Mouse (Mus musculus) embryonic facial prominence, embryonic 12.5 days (tissue): Measurements from ENCODE around the gene Ubqln1. TPM values are rescaled to one million over a fixed set of nuclear protein-coding genes. Genes with fewer than 3 reads are reported as not detected.

Experiments used
- ATAC-seq: fragments of 200-750 bp; cut with Nextera tagmentation; 2 replicates; pipeline ENCODE4 v1.8.0; 2017; ENCODE audit not compliant: insufficient number of reproducible peaks, insufficient read depth, low FRiP score, low TSS enrichment
- H3K27ac ChIP-seq: fragments of 300-500 bp; sonication (generic); 2 replicates; pipeline ENCODE4 v1.5.1; 2016; ENCODE audit warnings: mild to moderate bottlenecking
- H3K27me3 ChIP-seq: fragments of 300-500 bp; sonication (generic); 2 replicates; pipeline ENCODE4 v1.6.1; 2016; ENCODE audit warnings: mild to moderate bottlenecking, moderate library complexity
- H3K36me3 ChIP-seq: fragments of 300-500 bp; sonication (generic); 2 replicates; pipeline ENCODE4 v1.6.1; 2016; ENCODE audit warnings: mild to moderate bottlenecking
- H3K4me1 ChIP-seq: fragments of 300-500 bp; sonication (generic); 2 replicates; pipeline ENCODE4 v1.6.1; 2016
- H3K4me2 ChIP-seq: fragments of 300-500 bp; sonication (generic); replicated peaks from 2 replicates; pipeline ENCODE4 v1.6.1; 2016; ENCODE audit warnings: mild to moderate bottlenecking, moderate library complexity
- H3K4me3 ChIP-seq: fragments of 300-500 bp; sonication (generic); 2 replicates; pipeline ENCODE4 v1.5.1; 2016; ENCODE audit warnings: mild to moderate bottlenecking
- H3K9ac ChIP-seq: fragments of 300-500 bp; sonication (generic); 2 replicates; pipeline ENCODE4 v1.6.1; 2016; ENCODE audit warnings: mild to moderate bottlenecking, moderate library complexity
- H3K9me3 ChIP-seq: fragments of 300-500 bp; sonication (generic); 2 replicates; pipeline ENCODE4 v1.6.1; 2016; ENCODE audit warnings: mild to moderate bottlenecking, moderate library complexity
- WGBS: fragments of 180-500 bp; shearing (Covaris S2); methylation state at CpG from one replicate; pipeline ENCODE4 v1.1.7; 2016; 5-methylcytosine and 5-hydroxymethylcytosine counted together
- polyA plus RNA-seq: library from polyadenylated mRNA; unstranded; fragments of >200 nt; fragmentation: Nextera tagmentation; extraction: Ambion mirVana; gene quantifications from 2 replicates; pipeline ENCODE4 v1.2.1, GENCODE M21; 2016

Ubqln1 gene
- polyA plus RNA-seq, 1 experiment from 2014 or later: 132 TPM

DNA sequence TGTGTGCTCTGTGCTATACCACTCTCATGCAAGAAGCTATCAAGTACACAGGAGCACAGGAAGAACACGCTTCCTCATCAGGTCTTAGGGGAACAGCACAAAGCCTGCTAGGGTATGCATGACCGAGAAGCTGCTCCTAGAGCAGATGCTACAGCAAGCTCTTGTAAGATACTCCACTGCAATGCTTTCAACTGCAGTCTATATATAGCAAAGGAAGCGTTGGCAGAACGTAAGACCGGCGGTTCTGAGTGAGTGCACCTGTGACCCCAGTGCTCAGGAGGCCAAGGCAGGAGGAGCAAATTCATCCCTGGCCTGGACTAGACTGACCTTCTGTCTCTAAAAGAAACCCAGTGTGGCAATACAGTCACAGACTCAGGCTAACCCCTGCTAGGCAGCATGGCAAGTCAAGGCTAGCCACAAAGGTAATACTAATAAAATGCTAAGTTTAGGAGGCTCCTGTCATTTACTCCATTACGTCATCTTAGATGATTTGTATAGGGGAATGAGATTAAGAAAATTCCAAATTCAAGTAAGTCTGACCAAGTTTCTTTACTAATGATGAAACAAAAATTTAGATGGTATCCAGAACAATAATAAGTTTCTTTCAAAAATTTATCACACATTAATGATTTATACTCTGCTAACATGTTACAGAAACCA, 17.3 kb downstream of the Ubqln1 start:
- Histone ChIP-seq H3K4me3 (no peak overlapping the region), H3K36me3 (peaks cover 24% of the 10 kb centered on the region), H3K4me1 (0 out of 2 replicates have a peak, but pooled peaks cover 8% of the 10 kb centered on the region), H3K4me2 (no peak overlapping the region), H3K27me3 (no peaks in the 10 kb centered on the region), H3K9me3 (no peaks in the 10 kb centered on the region), H3K27ac (no peak overlapping the region), H3K9ac (no peak overlapping the region)
- ATAC-seq: no peak
- WGBS: 90% methylated on average over 7 of the region's 7 CpGs

DNA sequence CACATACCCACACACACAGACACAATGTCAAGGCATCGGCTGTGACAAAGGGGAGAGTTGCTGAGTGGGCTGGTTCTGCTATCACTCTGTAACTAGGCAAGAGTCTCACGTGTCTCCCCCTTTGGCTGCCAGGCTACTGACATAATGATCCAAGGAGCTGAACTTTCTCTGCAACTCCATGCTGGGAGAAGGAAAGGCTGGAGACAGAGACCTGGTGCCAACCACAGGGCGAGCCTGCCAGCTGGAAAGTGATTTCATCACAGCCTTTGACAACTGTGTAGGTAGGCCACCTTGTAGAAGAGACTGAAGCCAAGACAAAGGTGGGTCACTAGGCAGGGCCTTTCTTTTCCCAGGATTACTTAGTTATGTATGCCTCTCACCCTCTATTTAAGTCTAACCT, 18.2 kb downstream of the Ubqln1 start:
- Histone ChIP-seq H3K27ac (no peak overlapping the region), H3K9ac (no peak overlapping the region), H3K9me3 (no peaks in the 10 kb centered on the region), H3K4me1 (0 out of 2 replicates have a peak, but pooled peaks cover 8% of the 10 kb centered on the region), H3K4me2 (no peak overlapping the region), H3K36me3 (peaks cover 30% of the 10 kb centered on the region), H3K4me3 (no peak overlapping the region), H3K27me3 (no peaks in the 10 kb centered on the region)
- WGBS: 86% methylated on average over 3 of the region's 3 CpGs
- ATAC-seq: no peak

DNA sequence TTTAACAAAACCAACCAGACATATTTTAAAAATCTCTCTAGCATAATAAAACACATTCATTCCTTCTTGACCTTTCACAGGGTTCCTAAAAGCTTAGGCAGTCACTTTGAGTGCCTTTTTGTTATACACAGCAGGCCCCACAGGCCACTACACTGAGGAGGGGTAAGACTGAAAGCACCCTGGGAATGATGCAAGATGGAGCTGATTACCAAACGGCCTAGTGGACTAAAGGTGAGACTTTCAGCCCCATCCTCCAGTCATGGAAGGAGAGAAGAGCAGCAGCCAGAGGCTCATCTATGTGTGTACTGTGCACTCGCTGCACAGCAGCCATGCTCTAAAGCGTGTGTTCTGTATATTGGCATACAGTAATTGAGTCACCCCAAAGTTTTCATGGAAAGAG, 20.5 kb downstream of the Ubqln1 start:
- whole genome bisulfite sequencing: 79% methylated on average over 3 of the region's 3 CpGs
- no peak overlapping the region for H3K27ac ChIP-seq
- H3K27me3 ChIP-seq: no peaks in the 10 kb centered on the region
- H3K9ac ChIP-seq: no peak overlapping the region
- peaks cover 50% of the 10 kb centered on the region for H3K36me3 ChIP-seq
- H3K9me3 ChIP-seq: no peaks in the 10 kb centered on the region
- H3K4me3 ChIP-seq: no peak overlapping the region
- H3K4me1 ChIP-seq: 0 out of 2 replicates have a peak, but pooled peaks cover 8% of the 10 kb centered on the region
- H3K4me2 ChIP-seq: no peak overlapping the region
- ATAC-seq: no peak

DNA sequence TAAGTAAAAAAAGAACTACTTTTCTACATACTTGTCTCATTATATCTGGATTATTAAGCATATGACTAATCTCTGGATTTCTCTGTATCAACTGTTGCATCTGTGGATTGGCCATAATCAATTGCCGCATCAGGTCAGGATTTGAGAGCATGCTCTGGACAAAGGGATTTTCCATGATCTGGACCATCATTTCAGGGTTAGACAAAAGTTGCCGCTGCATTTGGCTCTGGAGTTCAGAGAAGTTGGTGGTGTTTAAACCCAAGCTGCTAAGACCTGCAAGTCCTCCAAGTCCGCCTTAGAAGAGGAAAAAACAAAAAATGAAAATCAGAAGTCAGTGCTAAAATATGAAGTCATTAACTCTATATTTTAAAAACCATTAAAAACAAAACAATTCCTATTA, 22.2 kb downstream of the Ubqln1 start:
- Histone ChIP-seq H3K9ac (no peak overlapping the region), H3K4me2 (no peak overlapping the region), H3K4me3 (no peak overlapping the region), H3K36me3 (peaks cover 53% of the 10 kb centered on the region), H3K4me1 (no peaks in the 10 kb centered on the region), H3K27ac (no peak overlapping the region), H3K27me3 (no peaks in the 10 kb centered on the region), H3K9me3 (no peaks in the 10 kb centered on the region)
- no peak for ATAC-seq
- WGBS: 93% methylated on average over 3 of the region's 3 CpGs

DNA sequence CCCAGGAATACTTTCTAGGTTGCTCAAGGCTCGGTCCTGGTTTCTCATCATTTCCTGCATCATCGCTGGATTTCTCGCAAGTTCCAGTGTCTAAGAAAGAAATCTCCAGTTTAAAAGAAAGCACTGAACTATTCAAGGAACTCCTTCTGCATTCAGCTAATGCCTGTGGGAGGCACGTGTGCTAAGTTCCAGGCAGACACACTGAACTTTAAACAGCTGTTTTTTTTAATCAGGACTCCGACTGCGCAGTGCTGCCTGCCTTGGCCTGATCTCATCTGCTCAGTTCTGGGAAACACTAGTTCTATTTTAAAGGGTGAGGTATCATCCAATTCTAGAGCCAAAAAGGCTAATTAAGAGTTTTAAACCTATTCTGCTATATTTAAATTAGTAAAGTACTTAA, 23.3 kb downstream of the Ubqln1 start:
- Histone ChIP-seq H3K4me1 (no peaks in the 10 kb centered on the region), H3K27me3 (no peaks in the 10 kb centered on the region), H3K4me3 (no peak overlapping the region), H3K9me3 (no peaks in the 10 kb centered on the region), H3K36me3 (peaks cover 60% of the 10 kb centered on the region), H3K9ac (no peak overlapping the region), H3K27ac (no peak overlapping the region), H3K4me2 (no peak overlapping the region)
- 92% methylated on average over 6 of the region's 6 CpGs for WGBS
- ATAC-seq: no peak

DNA sequence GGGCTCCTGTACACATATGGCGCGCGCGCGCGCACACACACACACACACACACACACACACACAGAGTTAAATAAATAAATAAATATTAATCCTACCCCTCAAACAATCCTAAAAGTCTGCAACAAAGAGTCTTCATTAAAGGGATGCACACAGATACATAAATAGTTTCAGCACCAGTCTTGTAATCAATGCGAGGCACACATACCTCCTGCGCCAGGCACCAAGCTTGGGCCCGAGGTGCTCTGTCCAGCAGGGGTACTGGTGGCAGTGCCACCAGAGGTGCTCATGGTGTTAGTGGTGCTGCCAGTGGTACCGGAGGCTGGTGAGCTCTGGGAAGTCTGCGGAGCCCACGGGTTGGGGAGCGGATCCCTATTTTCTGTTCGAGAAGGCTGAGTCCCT, 23.9 kb downstream of the Ubqln1 start:
- peaks cover 65% of the 10 kb centered on the region for H3K36me3 ChIP-seq
- no peak for ATAC-seq
- no peak overlapping the region for H3K4me2 ChIP-seq
- no peak overlapping the region for H3K9ac ChIP-seq
- H3K27me3 ChIP-seq: no peaks in the 10 kb centered on the region
- no peak overlapping the region for H3K4me3 ChIP-seq
- H3K9me3 ChIP-seq: no peaks in the 10 kb centered on the region
- H3K4me1 ChIP-seq: no peaks in the 10 kb centered on the region
- no peak overlapping the region for H3K27ac ChIP-seq
- 99% methylated on average over 14 of the region's 14 CpGs for WGBS

DNA sequence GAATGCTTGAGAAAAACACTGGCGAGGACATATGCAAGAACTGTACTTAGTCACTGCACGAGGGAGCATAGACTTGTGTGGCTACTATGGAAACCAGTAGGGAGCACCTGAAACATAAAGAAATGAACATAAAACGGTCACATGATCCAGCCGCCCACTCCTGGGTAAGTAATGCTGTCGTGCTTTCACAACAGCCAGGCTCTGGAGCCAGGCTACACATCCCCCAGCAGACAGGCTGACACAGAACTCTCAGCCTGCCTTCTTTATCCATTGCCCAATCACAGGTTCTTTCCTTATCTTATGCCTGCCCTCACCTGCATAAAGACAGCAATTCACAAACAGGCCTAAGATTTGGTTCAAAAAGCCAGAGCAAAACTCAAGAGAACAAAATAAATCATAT, 26.0 kb downstream of the Ubqln1 start:
- no peak for ATAC-seq
- Histone ChIP-seq H3K9me3 (no peaks in the 10 kb centered on the region), H3K4me2 (no peak overlapping the region), H3K9ac (no peak overlapping the region), H3K27ac (no peak overlapping the region), H3K36me3 (peaks cover 56% of the 10 kb centered on the region), H3K4me1 (no peaks in the 10 kb centered on the region), H3K4me3 (no peak overlapping the region), H3K27me3 (no peaks in the 10 kb centered on the region)
- WGBS: 84% methylated on average over 5 of the region's 5 CpGs

DNA sequence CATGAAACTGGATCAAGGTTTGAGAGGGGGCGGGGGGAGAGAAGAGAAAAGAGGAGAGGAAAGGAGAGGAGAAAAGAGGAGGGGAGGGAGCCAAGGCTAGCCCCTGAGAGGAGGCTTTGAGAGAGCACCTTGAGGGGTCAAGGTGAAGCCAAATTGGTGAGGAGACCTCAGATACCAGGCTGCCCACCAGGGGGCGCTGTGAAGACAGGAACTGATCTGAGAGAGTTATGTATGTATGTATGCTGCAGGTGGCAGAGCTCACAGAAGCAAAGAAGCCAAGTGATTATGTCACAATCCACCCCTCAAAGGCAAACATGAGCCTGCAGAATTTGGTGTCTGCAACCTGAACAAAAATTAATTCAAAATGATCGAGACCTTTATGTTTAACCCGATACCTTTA, 27.0 kb downstream of the Ubqln1 start:
- WGBS: 60% methylated on average over 4 of the region's 4 CpGs
- Histone ChIP-seq H3K4me2 (no peak overlapping the region), H3K4me3 (no peak overlapping the region), H3K9me3 (no peaks in the 10 kb centered on the region), H3K9ac (no peak overlapping the region), H3K27me3 (no peaks in the 10 kb centered on the region), H3K4me1 (no peaks in the 10 kb centered on the region), H3K27ac (no peak overlapping the region), H3K36me3 (peaks cover 52% of the 10 kb centered on the region)
- ATAC-seq: no peak

DNA sequence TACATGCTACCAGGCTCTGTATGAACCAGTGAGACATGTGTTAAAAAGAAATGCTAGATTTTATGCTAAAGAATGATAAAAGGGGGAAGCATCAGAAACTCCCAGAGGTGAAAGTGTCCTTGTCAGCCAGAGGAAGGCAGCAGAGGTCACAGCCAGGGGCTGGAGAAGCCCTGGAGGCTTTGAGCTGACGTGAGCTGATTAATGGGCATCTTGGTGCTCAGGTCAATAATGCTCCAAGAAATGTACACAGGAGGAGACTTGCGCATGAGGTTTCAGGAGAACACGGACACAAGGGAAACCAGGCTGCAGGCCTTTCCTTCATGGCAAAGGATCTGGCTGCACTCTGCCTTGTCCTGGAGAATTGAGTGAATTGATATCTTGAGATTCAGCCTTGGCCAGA, 27.7 kb downstream of the Ubqln1 start:
- 82% methylated on average over 3 of the region's 3 CpGs for WGBS
- Histone ChIP-seq H3K36me3 (peaks cover 56% of the 10 kb centered on the region), H3K4me2 (no peak overlapping the region), H3K9me3 (no peaks in the 10 kb centered on the region), H3K27me3 (no peaks in the 10 kb centered on the region), H3K4me3 (no peak overlapping the region), H3K4me1 (no peaks in the 10 kb centered on the region), H3K27ac (no peak overlapping the region), H3K9ac (no peak overlapping the region)
- ATAC-seq: no peak

DNA sequence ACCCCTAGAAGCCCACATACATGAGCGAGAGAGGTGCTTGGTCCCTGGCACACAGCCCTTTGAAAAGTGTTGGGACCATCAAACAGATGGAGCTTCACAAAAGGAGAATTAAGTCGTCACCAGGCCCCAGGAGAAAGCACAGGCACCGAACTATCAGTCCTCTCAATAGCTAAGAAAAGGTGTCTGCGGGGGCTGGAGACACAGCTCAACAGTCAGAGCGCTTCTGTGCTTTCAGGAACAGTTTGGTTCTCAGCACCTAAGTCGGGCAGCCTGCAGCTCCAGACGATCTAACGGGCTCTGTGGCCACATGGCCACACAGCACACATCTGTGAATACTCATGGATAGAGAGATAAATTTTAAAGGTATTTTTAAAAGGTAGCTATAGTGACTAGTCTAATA, 29.2 kb downstream of the Ubqln1 start:
- H3K9me3 ChIP-seq: no peaks in the 10 kb centered on the region
- no peak overlapping the region for H3K9ac ChIP-seq
- H3K4me1 ChIP-seq: no peaks in the 10 kb centered on the region
- H3K4me2 ChIP-seq: no peak overlapping the region
- no peaks in the 10 kb centered on the region for H3K27me3 ChIP-seq
- H3K36me3 ChIP-seq: peaks cover 44% of the 10 kb centered on the region
- H3K27ac ChIP-seq: no peak overlapping the region
- no peak overlapping the region for H3K4me3 ChIP-seq
- ATAC-seq: no peak
- 90% methylated on average over 8 of the region's 8 CpGs for WGBS

DNA sequence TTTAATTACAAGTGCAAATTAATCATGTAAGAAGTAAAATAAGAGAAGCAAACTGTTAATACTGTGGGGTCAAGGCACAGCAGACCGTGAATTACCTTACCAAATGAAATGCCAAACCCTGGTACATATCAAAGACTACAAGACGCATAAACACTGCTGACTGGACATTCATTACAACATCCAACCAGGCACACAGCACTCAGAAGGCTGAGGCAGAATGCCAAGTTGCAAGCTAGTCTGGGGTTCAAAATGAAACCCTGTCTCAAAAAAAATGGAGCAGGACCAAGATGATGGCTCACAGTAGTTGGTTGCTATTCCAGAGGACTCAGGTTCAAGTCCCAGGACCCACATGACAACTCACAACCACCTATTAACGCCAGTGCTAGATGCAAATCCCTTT, 31.3 kb downstream of the Ubqln1 start:
- WGBS: 91% methylated on average over 3 of the region's 3 CpGs
- ATAC-seq: no peak
- Histone ChIP-seq H3K4me1 (no peaks in the 10 kb centered on the region), H3K4me2 (no peak overlapping the region), H3K4me3 (no peak overlapping the region), H3K27ac (no peak overlapping the region), H3K9me3 (no peaks in the 10 kb centered on the region), H3K36me3 (peaks cover 51% of the 10 kb centered on the region), H3K9ac (no peak overlapping the region), H3K27me3 (no peaks in the 10 kb centered on the region)

DNA sequence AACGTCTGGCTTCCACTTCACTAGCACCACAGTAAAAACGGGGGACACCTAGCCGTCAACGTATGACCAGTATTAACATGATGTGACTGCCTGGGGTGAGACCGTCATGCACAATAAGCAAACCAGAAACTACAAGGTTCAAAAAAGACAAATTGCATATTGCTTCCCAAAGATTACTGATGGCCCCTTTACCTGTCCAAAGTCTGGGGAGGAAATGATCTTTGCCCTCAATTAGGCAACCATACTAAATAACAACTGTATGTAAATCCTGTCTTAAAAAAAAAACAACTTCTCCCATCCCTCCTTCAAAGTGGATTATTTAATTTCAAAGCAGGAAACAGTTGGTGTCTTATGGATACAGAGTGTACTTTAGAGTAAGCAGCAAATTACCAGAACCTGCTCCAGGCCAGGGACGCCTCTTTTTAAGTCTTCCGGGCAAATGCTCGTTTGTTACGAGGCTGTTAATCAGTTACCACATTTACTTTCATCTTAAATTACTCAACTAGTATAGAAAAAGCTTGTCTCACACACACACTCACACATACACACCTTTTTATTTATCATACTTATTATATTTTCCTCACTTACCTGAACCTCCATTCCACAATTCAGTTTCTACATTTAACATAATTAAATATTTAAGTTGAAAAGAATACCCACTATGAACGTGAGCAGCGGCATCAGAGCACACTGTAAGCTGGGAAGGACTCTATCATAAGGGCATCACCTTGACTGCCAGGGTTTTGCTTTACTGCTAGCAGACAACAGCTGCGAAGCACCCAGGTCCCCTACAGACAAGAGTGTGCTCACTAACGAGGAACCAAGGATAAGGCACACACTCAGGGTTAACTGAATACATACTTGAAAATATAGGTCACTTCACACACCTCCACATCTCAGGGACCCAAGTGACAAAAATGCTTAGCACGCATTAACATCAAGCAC, 33.6 kb downstream of the Ubqln1 start:
- H3K36me3 ChIP-seq: peaks cover 57% of the 10 kb centered on the region
- no peaks in the 10 kb centered on the region for H3K27me3 ChIP-seq
- no peak overlapping the region for H3K27ac ChIP-seq
- H3K9ac ChIP-seq: no peak overlapping the region
- H3K4me1 ChIP-seq: no peaks in the 10 kb centered on the region
- WGBS: 89% methylated on average over 14 of the region's 14 CpGs
- no peak for ATAC-seq
- H3K4me3 ChIP-seq: no peak overlapping the region
- H3K9me3 ChIP-seq: no peaks in the 10 kb centered on the region
- H3K4me2 ChIP-seq: no peak overlapping the region
